Mouse (Mus musculus): ENCODE measurements around the gene Tubb4b. TPM values are rescaled to one million over a fixed set of nuclear protein-coding genes. Genes with fewer than 3 reads are reported as not detected.

Gene Tubb4b
- polyA plus RNA-seq, 1 experiment from 2014 or later: 395 TPM

DNA sequence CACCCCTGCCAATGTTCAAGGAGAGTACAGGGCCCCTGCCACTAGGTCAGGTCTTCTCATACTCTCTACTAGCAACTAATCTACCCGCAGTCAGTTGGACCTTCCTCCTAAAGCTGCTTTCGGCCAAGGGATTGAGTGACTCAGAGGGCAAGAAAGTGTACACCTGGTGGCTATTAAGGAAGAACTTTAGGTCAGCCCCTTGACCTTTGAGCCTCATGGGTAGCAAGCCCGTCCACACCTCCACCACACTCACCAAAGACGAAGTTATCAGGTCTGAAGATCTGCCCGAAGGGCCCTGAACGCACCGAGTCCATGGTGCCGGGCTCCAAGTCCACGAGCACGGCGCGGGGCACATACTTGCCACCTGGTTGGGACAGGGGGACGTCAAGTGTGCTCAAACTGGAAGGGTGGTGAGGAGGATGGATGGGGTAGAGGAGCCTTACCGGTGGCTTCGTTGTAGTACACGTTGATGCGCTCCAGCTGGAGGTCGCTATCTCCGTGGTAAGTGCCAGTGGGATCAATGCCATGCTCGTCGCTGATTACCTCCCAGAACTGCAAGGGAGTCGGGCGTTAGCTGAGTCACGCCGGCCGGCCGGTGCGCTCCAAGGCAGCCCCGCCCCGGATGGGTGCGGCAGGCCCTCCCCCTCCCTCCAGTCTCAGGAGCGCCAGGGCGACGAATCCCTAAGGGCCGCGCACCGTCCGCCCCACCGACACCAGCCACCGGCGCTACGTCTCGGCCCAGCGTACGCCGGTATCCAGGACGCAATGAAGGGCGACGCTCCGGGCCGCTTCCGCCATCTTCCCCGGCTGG lies 616 bp downstream of the Tubb4b start:
- peaks cover 20% of the 10 kb centered on the region for H3K36me3 ChIP-seq (ENCODE audit: control insufficient read depth, insufficient read depth, low read length)
- peak; percentile 45 for ATAC-seq (ENCODE audit: insufficient number of reproducible peaks, insufficient read depth, low FRiP score, low read depth)
- peak overlapping the region; percentile 96 for H3K4me2 ChIP-seq (ENCODE audit: low read length)
- peak overlapping the region; percentile 71 to 89 for H3K4me3 ChIP-seq (ENCODE audit: control insufficient read depth in 1 of 2, insufficient read depth in 1 of 2, low read depth in 1 of 2, low read length in 2 of 2)
- 2% methylated on average over 46 of the region's 53 CpGs for WGBS
- peak overlapping the region; percentile 93 to 98 for H3K27ac ChIP-seq (replicated peaks in 1 of 2; ENCODE audit: control insufficient read depth in 1 of 2, insufficient read depth in 1 of 2, low read depth in 2 of 2, low read length in 2 of 2)
- peak overlapping the region; percentile 84 for H3K9ac ChIP-seq (ENCODE audit: low read length)
- no peaks in the 10 kb centered on the region for H3K27me3 ChIP-seq (ENCODE audit: control insufficient read depth, insufficient read depth, low read length)
- no peaks in the 10 kb centered on the region for H3K9me3 ChIP-seq (ENCODE audit: control insufficient read depth, low read length)
- peaks cover 4 to 19% of the 10 kb centered on the region in 2 experiments for H3K4me1 ChIP-seq (ENCODE audit: control insufficient read depth in 2 of 2, insufficient read depth in 2 of 2, low read length in 2 of 2)

DNA sequence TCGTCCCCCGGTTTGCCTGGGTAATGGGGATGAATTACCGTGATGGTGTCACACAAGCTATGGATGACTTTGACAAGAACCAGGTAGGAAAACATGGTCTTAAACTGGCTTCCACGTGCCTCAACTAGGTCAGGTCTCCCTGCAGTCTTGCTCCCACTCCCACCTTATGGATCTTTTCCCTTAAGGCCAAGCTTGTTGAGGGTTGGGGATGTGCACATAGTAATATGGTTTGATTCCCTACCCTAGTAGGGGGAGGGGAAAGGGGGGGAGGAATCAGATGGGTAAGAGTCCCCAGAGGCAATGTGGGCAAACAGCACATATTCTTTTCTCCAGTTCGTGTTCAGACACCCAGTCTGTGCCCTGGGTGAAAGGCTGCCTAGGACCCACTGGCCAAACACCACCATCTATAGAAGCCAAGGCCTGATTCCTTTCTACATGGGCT lies 3.1 kb downstream of the Tubb4b start:
- no peak overlapping the region for H3K4me2 ChIP-seq (ENCODE audit: low read length)
- peaks cover 2 to 12% of the 10 kb centered on the region in 2 experiments; a peak in 3 of 4 replicates for H3K4me1 ChIP-seq (ENCODE audit: control insufficient read depth in 2 of 2, insufficient read depth in 2 of 2, low read length in 2 of 2)
- H3K27me3 ChIP-seq (ENCODE audit: control insufficient read depth, insufficient read depth, low read length): no peaks in the 10 kb centered on the region
- no peak overlapping the region for H3K27ac ChIP-seq (replicated peaks in 1 of 2; ENCODE audit: control insufficient read depth in 1 of 2, insufficient read depth in 1 of 2, low read depth in 2 of 2, low read length in 2 of 2)
- no peak for ATAC-seq (ENCODE audit: insufficient number of reproducible peaks, insufficient read depth, low FRiP score, low read depth)
- WGBS: 59% methylated on average over 5 of the region's 5 CpGs
- no peak overlapping the region for H3K4me3 ChIP-seq (ENCODE audit: control insufficient read depth in 1 of 2, insufficient read depth in 1 of 2, low read depth in 1 of 2, low read length in 2 of 2)
- H3K9me3 ChIP-seq (ENCODE audit: control insufficient read depth, low read length): no peaks in the 10 kb centered on the region
- H3K36me3 ChIP-seq (ENCODE audit: control insufficient read depth, insufficient read depth, low read length): peaks cover 20% of the 10 kb centered on the region
- no peak overlapping the region for H3K9ac ChIP-seq (ENCODE audit: low read length)

DNA sequence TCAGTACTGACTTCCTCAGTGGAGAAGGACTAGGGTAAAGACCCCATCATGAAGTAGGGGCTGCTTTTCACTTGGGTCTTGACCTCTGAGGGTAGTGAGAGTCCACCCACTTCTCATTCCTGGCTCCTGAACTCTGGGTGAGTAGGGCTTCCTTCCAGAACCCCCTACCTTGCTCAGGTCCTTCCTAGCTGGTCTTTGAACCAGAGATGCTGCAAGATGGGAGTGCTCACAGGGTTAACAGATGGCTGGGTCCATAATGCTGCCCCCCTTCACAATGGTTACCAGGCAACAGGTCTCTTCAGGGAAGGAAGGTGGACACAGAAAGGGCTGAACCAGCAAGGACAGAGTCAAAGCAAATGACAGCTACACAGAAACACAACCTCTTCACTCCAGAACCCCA lies 6.1 kb downstream of the Tubb4b start, which contains the start of gene Fam166a:
Gene Fam166a, plus strand, starts transcription at position 301 of the 400 bp plus-strand sequence.
- H3K9ac ChIP-seq (ENCODE audit: low read length): no peak within 1 kb of the TSS
- H3K27ac ChIP-seq (replicated peaks in 1 of 2; ENCODE audit: control insufficient read depth in 1 of 2, insufficient read depth in 1 of 2, low read depth in 2 of 2, low read length in 2 of 2): no peak within 1 kb of the TSS
- 0 out of 2 replicates have a peak, but pooled peaks cover 1% of the 10 kb centered on the region for H3K27me3 ChIP-seq (ENCODE audit: control insufficient read depth, insufficient read depth, low read length)
- H3K36me3 ChIP-seq (ENCODE audit: control insufficient read depth, insufficient read depth, low read length): peaks cover 19% of the 10 kb centered on the region
- no peak within 1 kb of the TSS for H3K4me3 ChIP-seq (ENCODE audit: control insufficient read depth in 1 of 2, insufficient read depth in 1 of 2, low read depth in 1 of 2, low read length in 2 of 2)
- no peak for ATAC-seq (ENCODE audit: insufficient number of reproducible peaks, insufficient read depth, low FRiP score, low read depth)
- no peaks in the 10 kb centered on the region for H3K9me3 ChIP-seq (ENCODE audit: control insufficient read depth, low read length)
- H3K4me1 ChIP-seq (ENCODE audit: control insufficient read depth in 2 of 2, insufficient read depth in 2 of 2, low read length in 2 of 2): peaks cover 2 to 3% of the 10 kb centered on the region in 2 experiments; a peak in 3 of 4 replicates
- H3K4me2 ChIP-seq (ENCODE audit: low read length): no peak within 1 kb of the TSS

DNA sequence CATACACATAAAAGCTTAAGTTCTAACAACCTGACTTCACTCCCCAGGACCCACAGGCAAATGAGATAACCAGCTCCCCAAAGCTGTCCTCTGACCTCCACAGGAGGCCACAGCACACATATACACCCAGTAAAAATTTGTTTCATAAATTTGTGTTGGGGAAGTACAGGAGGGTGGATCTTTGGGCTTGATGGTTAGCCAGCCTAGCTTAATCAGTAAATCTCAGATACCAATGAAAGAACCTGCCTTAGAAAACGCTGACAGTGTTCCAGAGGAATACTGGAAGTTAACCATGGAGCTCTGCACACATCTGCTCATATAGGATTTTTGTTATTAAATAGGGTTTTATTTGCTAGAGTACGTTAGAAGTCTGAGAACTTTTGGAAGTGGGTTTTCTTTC lies 6.8 kb downstream of the Tubb4b start:
- H3K4me3 ChIP-seq (ENCODE audit: control insufficient read depth in 1 of 2, insufficient read depth in 1 of 2, low read depth in 1 of 2, low read length in 2 of 2): no peak overlapping the region
- H3K9me3 ChIP-seq (ENCODE audit: control insufficient read depth, low read length): no peaks in the 10 kb centered on the region
- H3K4me2 ChIP-seq (ENCODE audit: low read length): no peak overlapping the region
- H3K27me3 ChIP-seq (ENCODE audit: control insufficient read depth, insufficient read depth, low read length): 0 out of 2 replicates have a peak, but pooled peaks cover 3% of the 10 kb centered on the region
- H3K27ac ChIP-seq (replicated peaks in 1 of 2; ENCODE audit: control insufficient read depth in 1 of 2, insufficient read depth in 1 of 2, low read depth in 2 of 2, low read length in 2 of 2): no peak overlapping the region
- 50% methylated on average over 2 of the region's 2 CpGs for WGBS
- H3K9ac ChIP-seq (ENCODE audit: low read length): no peak overlapping the region
- H3K4me1 ChIP-seq (ENCODE audit: control insufficient read depth in 2 of 2, insufficient read depth in 2 of 2, low read length in 2 of 2): no peaks in the 10 kb centered on the region
- H3K36me3 ChIP-seq (ENCODE audit: control insufficient read depth, insufficient read depth, low read length): peaks cover 14% of the 10 kb centered on the region
- ATAC-seq (ENCODE audit: insufficient number of reproducible peaks, insufficient read depth, low FRiP score, low read depth): no peak

DNA sequence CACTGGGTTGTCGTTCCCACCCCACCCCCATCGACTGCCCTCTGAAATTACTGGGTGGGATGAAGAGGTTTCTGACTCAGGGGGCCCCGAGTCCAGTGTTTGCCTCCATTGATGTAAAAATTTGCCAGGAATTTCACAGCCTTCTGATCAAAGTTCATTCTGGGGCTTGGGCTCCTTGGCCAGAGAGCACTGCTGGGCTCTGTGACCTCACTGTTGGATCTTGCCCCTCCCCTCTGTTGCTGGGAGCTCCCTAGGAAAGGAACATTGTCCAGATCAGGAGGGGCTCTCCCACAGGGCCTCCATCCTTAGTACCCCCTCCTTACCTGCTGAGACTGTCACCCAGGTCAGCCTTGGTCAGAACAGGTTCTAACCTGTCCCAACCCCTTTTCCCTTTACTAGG lies 10.1 kb downstream of the Tubb4b start, which contains the start of gene Stpg3:
Gene Stpg3, minus strand, starts transcription at position 194 of the 400 bp plus-strand sequence.
- H3K9me3 ChIP-seq (ENCODE audit: control insufficient read depth, low read length): no peaks in the 10 kb centered on the region
- H3K4me2 ChIP-seq (ENCODE audit: low read length): no peak within 1 kb of the TSS
- ATAC-seq (ENCODE audit: insufficient number of reproducible peaks, insufficient read depth, low FRiP score, low read depth): no peak
- WGBS: 54% methylated on average over 3 of the region's 3 CpGs
- no peak within 1 kb of the TSS for H3K4me3 ChIP-seq (ENCODE audit: control insufficient read depth in 1 of 2, insufficient read depth in 1 of 2, low read depth in 1 of 2, low read length in 2 of 2)
- H3K4me1 ChIP-seq (ENCODE audit: control insufficient read depth in 2 of 2, insufficient read depth in 2 of 2, low read length in 2 of 2): peaks cover 5 to 10% of the 10 kb centered on the region in 2 experiments
- peaks cover 5% of the 10 kb centered on the region for H3K36me3 ChIP-seq (ENCODE audit: control insufficient read depth, insufficient read depth, low read length)
- H3K9ac ChIP-seq (ENCODE audit: low read length): no peak within 1 kb of the TSS
- 0 out of 2 replicates have a peak, but pooled peaks cover 3% of the 10 kb centered on the region for H3K27me3 ChIP-seq (ENCODE audit: control insufficient read depth, insufficient read depth, low read length)
- H3K27ac ChIP-seq (replicated peaks in 1 of 2; ENCODE audit: control insufficient read depth in 1 of 2, insufficient read depth in 1 of 2, low read depth in 2 of 2, low read length in 2 of 2): no peak within 1 kb of the TSS

DNA sequence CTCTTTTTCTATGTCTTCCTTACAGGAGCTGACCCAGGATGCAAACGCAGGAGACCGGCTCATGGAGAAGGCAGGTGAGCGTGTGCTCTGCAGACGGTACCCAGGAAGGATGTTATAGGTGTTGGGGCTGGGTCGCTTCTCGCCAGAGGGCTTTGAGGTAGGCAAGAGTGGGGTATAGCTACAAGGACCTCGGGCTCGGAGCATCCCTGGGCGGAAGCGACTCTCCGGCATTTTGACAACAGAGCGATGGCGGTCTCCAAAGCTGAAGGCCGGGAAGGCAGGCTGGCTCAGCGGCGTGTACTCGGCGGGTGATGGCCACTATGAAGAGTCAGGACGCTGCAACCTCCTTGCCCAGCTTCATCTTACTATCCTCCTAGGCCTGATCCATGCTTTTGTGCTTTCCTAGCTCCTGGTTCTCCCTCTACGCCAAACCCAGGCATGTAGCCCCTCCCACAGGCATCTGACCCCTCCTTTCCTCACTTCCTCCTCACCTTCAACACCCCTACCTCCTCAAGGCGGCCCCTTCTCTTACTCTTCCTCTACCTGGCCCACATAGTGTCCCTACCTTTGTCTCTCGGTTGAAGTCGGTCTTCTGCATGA lies 11.1 kb downstream of the Tubb4b start:
- H3K9me3 ChIP-seq (ENCODE audit: control insufficient read depth, low read length): no peaks in the 10 kb centered on the region
- H3K4me2 ChIP-seq (ENCODE audit: low read length): no peak overlapping the region
- peaks cover 5 to 16% of the 10 kb centered on the region in 2 experiments for H3K4me1 ChIP-seq (ENCODE audit: control insufficient read depth in 2 of 2, insufficient read depth in 2 of 2, low read length in 2 of 2)
- no peak overlapping the region for H3K9ac ChIP-seq (ENCODE audit: low read length)
- no peak overlapping the region for H3K4me3 ChIP-seq (ENCODE audit: control insufficient read depth in 1 of 2, insufficient read depth in 1 of 2, low read depth in 1 of 2, low read length in 2 of 2)
- H3K36me3 ChIP-seq (ENCODE audit: control insufficient read depth, insufficient read depth, low read length): peaks cover 14% of the 10 kb centered on the region
- WGBS: 52% methylated on average over 23 of the region's 23 CpGs
- H3K27me3 ChIP-seq (ENCODE audit: control insufficient read depth, insufficient read depth, low read length): 0 out of 2 replicates have a peak, but pooled peaks cover 3% of the 10 kb centered on the region
- no peak for ATAC-seq (ENCODE audit: insufficient number of reproducible peaks, insufficient read depth, low FRiP score, low read depth)
- no peak overlapping the region for H3K27ac ChIP-seq (replicated peaks in 1 of 2; ENCODE audit: control insufficient read depth in 1 of 2, insufficient read depth in 1 of 2, low read depth in 2 of 2, low read length in 2 of 2)

DNA sequence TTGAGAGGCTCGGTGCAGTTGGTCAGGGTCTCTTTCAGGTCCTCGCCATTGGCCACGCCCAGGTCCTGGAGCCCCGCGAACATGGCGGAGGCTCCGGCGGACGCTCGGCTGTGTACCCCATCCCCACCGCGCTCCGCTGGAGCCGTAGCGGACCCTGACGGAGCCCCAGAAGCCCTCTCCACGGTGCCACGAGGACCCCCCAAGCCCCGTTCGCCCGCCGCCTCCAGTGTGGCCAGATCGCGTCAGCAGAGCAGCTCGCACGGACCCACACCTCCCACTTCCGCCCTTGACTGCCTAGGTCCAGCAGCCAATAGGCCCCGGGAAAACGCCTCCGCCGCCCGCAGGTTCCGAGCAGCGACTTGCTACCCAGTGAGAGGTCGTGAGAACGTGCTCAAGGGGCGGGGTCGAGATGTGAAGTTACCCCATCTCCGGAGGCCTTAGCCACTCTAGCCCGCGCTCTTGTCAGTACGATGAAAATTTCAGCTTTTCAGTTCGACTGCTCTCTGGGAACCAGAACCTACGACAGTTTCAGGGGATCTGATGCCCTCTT lies 13.3 kb downstream of the Tubb4b start, which contains the start of gene Nelfb:
Gene Nelfb, minus strand, starts transcription at position 369 of the 550 bp plus-strand sequence.
- peak within 1 kb of the TSS; percentile 73 to 84 for H3K27ac ChIP-seq (replicated peaks in 1 of 2; ENCODE audit: control insufficient read depth in 1 of 2, insufficient read depth in 1 of 2, low read depth in 2 of 2, low read length in 2 of 2)
- ATAC-seq (ENCODE audit: insufficient number of reproducible peaks, insufficient read depth, low FRiP score, low read depth): peak; percentile 85
- peaks cover 35% of the 10 kb centered on the region for H3K36me3 ChIP-seq (ENCODE audit: control insufficient read depth, insufficient read depth, low read length)
- WGBS: 1% methylated on average over 44 of the region's 44 CpGs
- peaks cover 5 to 16% of the 10 kb centered on the region in 2 experiments for H3K4me1 ChIP-seq (ENCODE audit: control insufficient read depth in 2 of 2, insufficient read depth in 2 of 2, low read length in 2 of 2)
- H3K4me2 ChIP-seq (ENCODE audit: low read length): peak within 1 kb of the TSS; percentile 74
- H3K27me3 ChIP-seq (ENCODE audit: control insufficient read depth, insufficient read depth, low read length): 0 out of 2 replicates have a peak, but pooled peaks cover 3% of the 10 kb centered on the region
- H3K9ac ChIP-seq (ENCODE audit: low read length): peak within 1 kb of the TSS; percentile 92
- peak within 1 kb of the TSS; percentile 86 to 87 for H3K4me3 ChIP-seq (ENCODE audit: control insufficient read depth in 1 of 2, insufficient read depth in 1 of 2, low read depth in 1 of 2, low read length in 2 of 2)
- no peaks in the 10 kb centered on the region for H3K9me3 ChIP-seq (ENCODE audit: control insufficient read depth, low read length)

Data from heart, embryonic 14.5 days (tissue).